Mouse (Mus musculus) midbrain, postnatal 0 days (tissue): ENCODE measurements around the gene Gjb3. TPM values are rescaled to one million over a fixed set of nuclear protein-coding genes. Genes with fewer than 3 reads are reported as not detected.

Source experiments
- ATAC-seq: fragments of 200-750 bp; cut with Nextera tagmentation; 2 replicates; pipeline ENCODE4 v1.8.0; 2017; ENCODE audit warnings: moderate number of reproducible peaks, mild to moderate bottlenecking, moderate TSS enrichment, moderate library complexity; ENCODE audit not compliant: low FRiP score
- DNase-seq: peaks from one replicate; pipeline ENCODE4 v3.0.0-alpha.2; 2015; ENCODE audit warnings: low spot score
- H3K27ac ChIP-seq: fragments of 300-500 bp; sonication (generic); 2 replicates; pipeline ENCODE4 v1.5.1; 2014; ENCODE audit warnings: low read depth, mild to moderate bottlenecking, low read length, mixed read lengths
- H3K27me3 ChIP-seq: fragments of 300-500 bp; sonication (generic); 2 replicates; pipeline ENCODE4 v1.6.1; 2014; ENCODE audit warnings: low read length, control low read depth, mixed read lengths; ENCODE audit not compliant: insufficient read depth
- H3K36me3 ChIP-seq: fragments of 300-500 bp; sonication (generic); 2 replicates; pipeline ENCODE4 v1.6.1; 2014; ENCODE audit warnings: low read length, control low read depth, mixed read lengths; ENCODE audit not compliant: insufficient read depth
- H3K4me1 ChIP-seq: fragments of 300-500 bp; sonication (generic); 2 replicates; pipeline ENCODE4 v1.6.1; 2014; ENCODE audit warnings: mild to moderate bottlenecking, control low read depth, antibody characterized with exemption, low read length, mixed read lengths; ENCODE audit not compliant: insufficient read depth
- H3K4me2 ChIP-seq: fragments of 300-500 bp; sonication (generic); 2 replicates; pipeline ENCODE4 v1.6.1; 2014; ENCODE audit warnings: low read depth, mild to moderate bottlenecking, low read length, mixed read lengths; ENCODE audit not compliant: poor library complexity, severe bottlenecking
- H3K4me3 ChIP-seq: fragments of 300-500 bp; sonication (generic); 2 replicates; pipeline ENCODE4 v1.5.1; 2014; ENCODE audit warnings: low read depth, mild to moderate bottlenecking, low read length, moderate library complexity
- H3K9ac ChIP-seq: fragments of 300-500 bp; sonication (generic); replicated peaks from 2 replicates; pipeline ENCODE4 v1.6.1; 2014; ENCODE audit warnings: mild to moderate bottlenecking, low read length, moderate library complexity, mixed read lengths; ENCODE audit not compliant: poor library complexity, severe bottlenecking
- H3K9me3 ChIP-seq: fragments of 300-500 bp; sonication (generic); 2 replicates; pipeline ENCODE4 v1.6.1; 2016; ENCODE audit warnings: low read length, control low read depth
- CTCF ChIP-seq: IDR thresholded peaks from 2 replicates; pipeline ENCODE4 v1.5.1; 2016; ENCODE audit warnings: antibody characterized with exemption, mild to moderate bottlenecking
- WGBS: fragments of 180-500 bp; shearing (Covaris S2); extraction: QIAGEN DNeasy Blood & Tissue Kit; methylation state at CpG from one replicate; pipeline ENCODE4 v1.1.7; 2014; 5-methylcytosine and 5-hydroxymethylcytosine counted together
- polyA plus RNA-seq: library from polyadenylated mRNA; unstranded; fragments of >200 nt; fragmentation: Nextera tagmentation; extraction: Ambion mirVana; gene quantifications from 2 replicates; pipeline ENCODE4 v1.2.1, GENCODE M21; 2015
- total RNA-seq: library from RNA; depleted of rRNA; stranded (reverse); fragments of >200 nt; gene quantifications from 2 replicates; pipeline ENCODE4 v1.2.3, GENCODE M21; 2014

Gene Gjb3
- total and polyA plus RNA-seq, 2 experiments from 2014 or later: 0.83 to 1.8 TPM

DNA sequence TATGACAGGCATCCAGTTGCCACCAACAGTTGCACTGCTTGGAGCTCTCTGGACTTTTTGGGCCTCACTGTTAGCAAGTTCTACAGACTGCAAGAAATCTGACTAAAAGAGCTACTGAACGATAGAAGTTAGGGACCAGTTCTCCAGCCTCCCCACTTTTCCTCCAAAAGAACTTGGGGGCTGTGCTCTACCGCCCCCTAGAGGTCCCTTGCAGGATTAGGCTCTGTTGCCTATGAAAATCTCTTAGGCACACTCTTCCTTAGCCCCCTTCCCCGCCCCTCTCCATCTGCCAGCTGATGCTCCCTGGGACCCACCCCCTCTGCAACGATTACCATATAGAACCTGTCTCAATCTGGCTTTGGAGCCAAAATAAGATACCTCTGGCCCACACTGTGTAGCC is 32.7 kb upstream of the Gjb3 start:
- Histone ChIP-seq H3K4me1 (no peaks in the 10 kb centered on the region), H3K27me3 (no peaks in the 10 kb centered on the region)

DNA sequence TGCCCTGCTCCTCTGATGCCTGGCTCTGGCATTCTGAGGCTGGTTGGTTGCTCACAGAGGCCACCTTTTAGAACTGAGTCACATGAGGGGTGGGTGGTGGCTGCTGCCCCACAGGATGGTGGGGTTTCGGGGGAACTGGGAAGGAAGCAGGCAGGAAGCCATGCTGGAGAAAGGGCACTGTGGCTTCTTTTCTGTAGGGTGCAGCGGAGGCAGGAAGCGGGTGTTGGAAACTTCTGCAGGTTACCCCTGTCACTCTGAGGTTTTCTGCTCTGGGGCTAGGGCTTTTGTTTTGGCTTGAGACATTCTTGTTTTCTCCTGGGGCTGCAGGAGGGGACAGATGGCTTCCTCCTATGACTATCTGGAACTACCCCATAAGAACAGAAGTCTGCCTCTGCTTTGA is 31.9 kb upstream of the Gjb3 start:
- Histone ChIP-seq H3K36me3 (no peaks in the 10 kb centered on the region), H3K9me3 (no peaks in the 10 kb centered on the region), H3K27ac (no peak overlapping the region), H3K4me3 (no peak overlapping the region), H3K4me2 (no peak overlapping the region), H3K9ac (no peak overlapping the region), H3K4me1 (no peaks in the 10 kb centered on the region), H3K27me3 (no peaks in the 10 kb centered on the region)
- no peak for TF ChIP-seq CTCF
- DNase-seq: no peak
- 67% methylated on average over 3 of the region's 3 CpGs for WGBS
- ATAC-seq: no peak

More for the DNA sequence above, 32.7 kb upstream of the Gjb3 start:
- Histone ChIP-seq H3K9ac (no peak overlapping the region), H3K4me3 (no peak overlapping the region), H3K36me3 (no peaks in the 10 kb centered on the region), H3K9me3 (no peaks in the 10 kb centered on the region), H3K4me2 (no peak overlapping the region), H3K27ac (no peak overlapping the region)
- 68% methylated on average over 4 of the region's 4 CpGs for WGBS
- ATAC-seq: no peak
- DNase-seq: no peak
- peak; percentile 39; the same call in 1 of the 2 replicates for TF ChIP-seq CTCF

DNA sequence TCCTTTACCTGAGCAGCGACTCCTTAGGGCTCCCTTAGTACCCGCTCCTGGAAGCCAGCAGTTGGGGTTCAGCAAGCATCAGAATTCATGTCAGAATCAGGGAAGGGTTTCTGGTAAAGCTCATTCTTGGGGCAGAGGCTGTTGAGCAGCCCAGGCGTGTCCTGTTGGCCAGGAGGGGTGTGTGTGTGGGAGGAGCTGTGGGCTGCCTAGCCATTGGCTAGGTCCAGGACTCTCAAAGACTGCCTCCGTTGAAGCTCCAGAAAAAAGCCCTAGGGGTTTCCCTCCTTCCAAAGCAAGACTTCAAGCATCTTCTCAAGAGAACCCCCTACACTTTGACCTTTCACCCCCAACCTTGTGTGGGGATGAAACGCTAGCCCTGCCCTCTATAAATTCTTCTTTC is 27.4 kb upstream of the Gjb3 start, which contains the start of gene Gjb5:
TSS of gene Gjb5 (minus strand) at position 164 of the 400 bp plus-strand sequence.
- Histone ChIP-seq H3K27me3 (no peaks in the 10 kb centered on the region), H3K36me3 (no peaks in the 10 kb centered on the region), H3K4me3 (no peak within 1 kb of the TSS), H3K4me1 (no peaks in the 10 kb centered on the region), H3K9me3 (no peaks in the 10 kb centered on the region), H3K9ac (no peak within 1 kb of the TSS), H3K27ac (no peak within 1 kb of the TSS), H3K4me2 (no peak within 1 kb of the TSS)
- ATAC-seq (no peak; the same call in 1 of the 2 replicates), DNase-seq (no peak)
- WGBS: 40% methylated on average over 5 of the region's 5 CpGs
- TF ChIP-seq CTCF: no peak

DNA sequence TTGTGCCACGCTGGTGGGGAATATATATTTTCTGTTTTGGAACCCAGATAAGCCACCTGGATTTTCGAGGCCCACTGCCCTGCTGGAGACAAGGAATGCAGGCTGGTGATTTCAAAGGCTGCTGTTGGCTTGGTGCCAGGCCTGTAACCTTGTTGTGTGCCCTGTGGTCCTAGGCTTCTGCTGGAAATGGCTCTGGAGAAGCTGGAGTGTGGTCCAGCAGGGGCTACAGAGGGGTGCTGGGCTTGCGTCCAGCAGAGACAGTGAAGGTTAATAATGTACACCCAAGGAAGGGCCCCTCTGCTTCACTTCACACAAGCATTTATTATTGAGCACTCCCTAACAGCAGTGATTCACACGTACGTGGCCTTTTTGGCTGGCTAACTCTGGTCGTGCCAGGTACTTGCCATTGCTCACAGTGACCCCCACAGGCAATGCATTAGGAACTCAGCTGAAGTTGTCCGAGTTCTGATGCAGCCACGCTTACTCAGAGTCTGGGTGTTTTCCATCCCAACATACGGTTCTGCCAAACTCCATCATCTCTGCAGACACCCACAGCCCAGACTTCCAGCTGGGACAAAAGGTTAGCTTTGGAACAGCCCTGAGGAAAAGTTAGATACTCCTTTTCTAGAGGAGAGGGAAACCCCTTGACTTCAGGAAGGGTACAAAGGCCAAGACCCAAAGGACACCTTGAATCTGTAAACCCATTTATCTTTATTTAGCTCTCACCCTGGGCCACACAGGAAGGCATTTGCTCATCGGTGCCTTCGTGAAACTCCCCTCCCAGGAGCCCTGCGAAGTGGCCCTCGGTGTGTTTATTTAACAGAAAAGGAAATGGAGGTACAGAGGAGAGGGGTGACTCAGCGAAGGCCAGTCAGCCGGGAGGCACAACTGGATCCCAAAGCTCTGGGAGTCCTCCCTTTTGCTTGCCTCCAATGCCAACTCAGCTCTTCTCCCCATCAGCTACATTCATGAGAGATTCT is 24.2 kb upstream of the Gjb3 start:
- no peak for DNase-seq
- Histone ChIP-seq H3K4me1 (no peaks in the 10 kb centered on the region), H3K27me3 (no peaks in the 10 kb centered on the region), H3K9ac (no peak overlapping the region), H3K4me3 (no peak overlapping the region), H3K36me3 (no peaks in the 10 kb centered on the region), H3K9me3 (no peaks in the 10 kb centered on the region), H3K27ac (no peak overlapping the region), H3K4me2 (no peak overlapping the region)
- 78% methylated on average over 15 of the region's 15 CpGs for WGBS
- no peak for TF ChIP-seq CTCF
- no peak for ATAC-seq

DNA sequence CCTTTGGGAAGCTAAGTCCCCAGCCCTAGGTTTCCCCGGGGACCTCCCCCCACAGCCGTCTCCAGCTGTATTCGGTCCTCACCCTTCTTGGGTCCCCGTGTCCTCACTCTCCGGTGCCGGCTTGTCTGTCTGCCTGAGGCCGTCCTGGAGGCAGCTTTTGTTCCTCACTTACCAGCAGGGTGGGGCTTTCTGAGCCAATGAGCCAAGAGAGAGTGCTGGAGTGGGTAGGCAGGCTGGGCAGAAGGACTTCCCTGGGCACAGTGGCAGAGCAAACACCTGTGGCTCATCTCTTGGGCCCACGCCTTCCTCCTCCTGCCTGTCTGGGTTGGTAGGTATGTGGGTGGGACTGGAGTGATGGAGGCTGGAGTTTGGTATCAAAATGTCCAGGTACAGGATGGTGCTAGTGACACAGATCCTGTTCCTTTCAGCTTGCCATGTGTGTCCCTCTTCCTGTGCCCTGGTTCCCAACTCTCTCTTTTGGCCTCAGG is 23.4 kb upstream of the Gjb3 start, which contains the start of gene Gjb4:
TSS of gene Gjb4 (minus strand) at position 131 of the 488 bp plus-strand sequence.
- H3K9ac ChIP-seq: no peak within 1 kb of the TSS

DNA sequence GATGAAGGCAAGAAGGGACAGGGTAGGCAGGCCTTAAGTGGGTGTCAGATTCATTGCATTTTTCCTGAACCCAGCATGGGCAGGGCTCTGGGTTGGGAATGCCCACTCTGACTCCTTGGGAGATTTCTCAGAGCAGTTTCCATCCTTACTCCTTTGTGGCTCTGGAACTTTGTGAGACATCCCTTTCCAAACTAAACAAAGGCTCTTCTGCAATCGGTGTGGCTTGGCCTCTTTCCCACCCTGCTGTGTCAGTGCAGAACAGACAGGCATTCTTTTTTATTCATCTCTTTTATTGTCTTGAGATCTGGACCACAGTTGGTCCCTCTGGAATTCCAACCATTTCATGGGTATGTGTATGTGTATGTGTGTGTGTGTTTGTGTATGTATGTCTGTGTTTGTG is 21.9 kb upstream of the Gjb3 start:
- no peak for ATAC-seq

More for the DNA sequence above, 23.4 kb upstream of the Gjb3 start, which contains the start of gene Gjb4:
- no peaks in the 10 kb centered on the region for H3K9me3 ChIP-seq
- H3K36me3 ChIP-seq: no peaks in the 10 kb centered on the region
- H3K4me2 ChIP-seq: no peak within 1 kb of the TSS
- ATAC-seq (no peak), DNase-seq (no peak)
- TF ChIP-seq CTCF: no peak
- 31% methylated on average over 8 of the region's 8 CpGs for WGBS
- H3K27me3 ChIP-seq: no peaks in the 10 kb centered on the region
- no peak within 1 kb of the TSS for H3K27ac ChIP-seq
- H3K4me1 ChIP-seq: no peaks in the 10 kb centered on the region
- H3K4me3 ChIP-seq: no peak within 1 kb of the TSS

More for the DNA sequence above, 21.9 kb upstream of the Gjb3 start:
- Histone ChIP-seq H3K9me3 (no peaks in the 10 kb centered on the region), H3K4me3 (no peak overlapping the region), H3K4me2 (no peak overlapping the region), H3K36me3 (no peaks in the 10 kb centered on the region), H3K27ac (no peak overlapping the region), H3K4me1 (no peaks in the 10 kb centered on the region), H3K9ac (no peak overlapping the region), H3K27me3 (no peaks in the 10 kb centered on the region)
- DNase-seq: no peak
- WGBS: 5% methylated on average over 1 of the region's 1 CpGs
- TF ChIP-seq CTCF: no peak
